Comparison of ENCODE assay signal across 13 mouse cellular contexts in genomic region chr11:12521286-12521685, GRCm38 (mm10). TPM values are rescaled to one million over a fixed set of nuclear protein-coding genes. Genes with fewer than 3 reads are reported as not detected.
DNase-seq lines count a peak whose midpoint lies in the region; ATAC-seq lines count a peak whose summit lies in the region.
"Had no signal": no experiment of that assay in that cellular context is flagged by ENCODE, and none has a peak within 500 bp of the region (broad histone marks: within the 10 kb centered on the region; RNA-seq: fewer than 3 reads in every experiment).

No protein-coding gene starts in this region.

- ATAC-seq in forebrain, embryonic 14.5 days, result peak; percentile 63; the same call in 1 of the 2 replicates
- ATAC-seq in forebrain, embryonic 11.5 days (replicated peaks; ENCODE audit: low FRiP score), result no peak

- no peaks in the 10 kb centered on the region for H3K9me3 ChIP-seq in forebrain, embryonic 14.5 days (replicated peaks; ENCODE audit: control insufficient read depth, low read length)
- H3K9me3 ChIP-seq in forebrain, embryonic 11.5 days (ENCODE audit: control insufficient read depth, low read length), result no peaks in the 10 kb centered on the region
- H3K9me3 ChIP-seq: heart, embryonic 10.5 days; limb, embryonic 13.5 days; midbrain, embryonic 12.5 days had no signal

- WGBS in forebrain, embryonic 14.5 days, result 39% methylated on average over 3 of the region's 3 CpGs
- 73% methylated on average over 3 of the region's 3 CpGs for WGBS in forebrain, embryonic 11.5 days

- no peak overlapping the region for H3K4me3 ChIP-seq in forebrain, embryonic 14.5 days (ENCODE audit: low read depth, low read length)
- no peak overlapping the region for H3K4me3 ChIP-seq in forebrain, embryonic 11.5 days (ENCODE audit: low read depth, low read length)
- H3K4me3 ChIP-seq: heart, embryonic 10.5 days; limb, embryonic 13.5 days; midbrain, embryonic 12.5 days had no signal

- no peak overlapping the region for H3K9ac ChIP-seq in forebrain, embryonic 14.5 days (ENCODE audit: low read length)
- H3K9ac ChIP-seq in forebrain, embryonic 11.5 days (ENCODE audit: low read length), result no peak overlapping the region
- H3K9ac ChIP-seq: limb, embryonic 13.5 days; midbrain, embryonic 12.5 days had no signal

- H3K36me3 ChIP-seq in forebrain, embryonic 14.5 days (ENCODE audit: control insufficient read depth, insufficient read depth, low read length), result no peaks in the 10 kb centered on the region
- no peaks in the 10 kb centered on the region for H3K36me3 ChIP-seq in forebrain, embryonic 11.5 days (ENCODE audit: control insufficient read depth, insufficient read depth, low read length)
- H3K36me3 ChIP-seq: heart, embryonic 10.5 days; limb, embryonic 13.5 days; midbrain, embryonic 12.5 days had no signal

- no peak overlapping the region for H3K4me2 ChIP-seq in forebrain, embryonic 14.5 days (ENCODE audit: low read length)
- no peak overlapping the region for H3K4me2 ChIP-seq in forebrain, embryonic 11.5 days (ENCODE audit: low read depth, low read length, severe bottlenecking)
- H3K4me2 ChIP-seq: limb, embryonic 13.5 days; midbrain, embryonic 12.5 days had no signal

- peak; percentile 60 for DNase-seq in forebrain, embryonic 14.5 days (ENCODE audit: low spot score)
- no peak for DNase-seq in forebrain, embryonic 11.5 days (ENCODE audit: low spot score)
- peak; percentile 50 for DNase-seq in kidney, postnatal 14 days
- no peak for DNase-seq in kidney, adult 11 months
- peak; percentile 15 for DNase-seq in ZHBTc4 (ENCODE audit: low read depth, low spot score)
- peak; percentile 18 to 40 for DNase-seq in left cerebral cortex, postnatal 25 days (ENCODE audit: low spot score in 2 of 2)
- DNase-seq in urinary bladder, postnatal 36 days (ENCODE audit: low spot score in 2 of 2), result no peak
- no peak for DNase-seq in cerebellum, adult 11-12 months
- DNase-seq: B cell, adult 2 months had no signal

- H3K4me1 ChIP-seq in forebrain, embryonic 14.5 days (ENCODE audit: control insufficient read depth, insufficient read depth, low read length), result no peaks in the 10 kb centered on the region
- H3K4me1 ChIP-seq in forebrain, embryonic 11.5 days (replicated peaks; ENCODE audit: control insufficient read depth, insufficient read depth, low read length), result no peaks in the 10 kb centered on the region
- H3K4me1 ChIP-seq: heart, embryonic 10.5 days; limb, embryonic 13.5 days; midbrain, embryonic 12.5 days had no signal

- no peaks in the 10 kb centered on the region for H3K27me3 ChIP-seq in forebrain, embryonic 14.5 days (replicated peaks; ENCODE audit: control insufficient read depth, insufficient read depth, low read length)
- no peaks in the 10 kb centered on the region for H3K27me3 ChIP-seq in forebrain, embryonic 11.5 days (ENCODE audit: control insufficient read depth, insufficient read depth, low read length)
- H3K27me3 ChIP-seq: limb, embryonic 13.5 days; midbrain, embryonic 12.5 days had no signal

- no peak overlapping the region for H3K27ac ChIP-seq in forebrain, embryonic 14.5 days (ENCODE audit: low read depth, low read length)
- H3K27ac ChIP-seq in forebrain, embryonic 11.5 days (ENCODE audit: low read depth, low read length), result no peak overlapping the region
- H3K27ac ChIP-seq: heart, embryonic 10.5 days; limb, embryonic 13.5 days; midbrain, embryonic 12.5 days had no signal

- intact Hi-C loops in left cerebral cortex, postnatal 25 days (cut with DNase I), result no loop called here

RNA-seq across cellular contexts. Expression of gene Cobl, which starts 56.5 kb away (rescaled TPM):
- polyA plus RNA-seq in forebrain, embryonic 14.5 days (2014; fragmentation: Nextera tagmentation; extraction: Ambion mirVana), result 4.6 and 6.6 TPM in 2 replicates
- 3.0 and 3.6 TPM in 2 replicates for polyA plus RNA-seq in forebrain, embryonic 11.5 days (2014; fragmentation: Nextera tagmentation; extraction: Ambion mirVana)
- total RNA-seq in left cerebral cortex, postnatal 25 days (2021), result 100 to 1,000 TPM; 106 to 126 TPM
- total RNA-seq: MEL had no signal

Comparison
In these comparisons a context has a peak if more than half of its experiments do, and no peak if none do; other contexts are left out.
1. DNase-seq: peak in forebrain, embryonic 14.5 days (single experiment), kidney, postnatal 14 days (single experiment), ZHBTc4 (single experiment) and left cerebral cortex, postnatal 25 days (2 of 2); none in forebrain, embryonic 11.5 days (single experiment), kidney, adult 11 months (single experiment), urinary bladder, postnatal 36 days (0 of 2) and cerebellum, adult 11-12 months (single experiment).